Mouse (Mus musculus): ENCODE results near the gene Crebbp.

DNA sequence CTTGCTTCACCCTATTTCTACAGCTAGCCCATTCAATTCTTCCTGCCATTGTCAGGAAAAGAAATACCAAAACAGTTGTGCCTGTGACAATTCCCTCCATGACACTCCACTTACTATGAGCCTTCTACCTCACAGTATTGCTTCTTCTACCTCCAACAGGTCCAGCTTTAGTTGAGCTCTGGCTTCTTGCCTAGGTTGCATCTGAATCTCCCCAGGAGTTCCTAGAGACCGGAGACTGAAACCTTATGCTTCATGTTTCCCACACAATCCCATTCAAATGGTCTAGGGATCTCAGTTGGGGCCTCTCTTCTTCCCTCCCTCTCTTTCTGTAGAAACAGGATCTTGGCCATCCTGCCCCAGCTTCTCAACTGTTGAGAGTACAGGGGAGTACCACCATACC is 116.3 kb downstream of the Crebbp start:
- no peak for TF ChIP-seq POLR2A (IDR thresholded peaks at IDR 0.05; ENCODE audit: extremely low read depth, insufficient read depth, low read length)
- TF ChIP-seq CTCF (IDR thresholded peaks at IDR 0.05; ENCODE audit: low read depth, low read length) = no peak
